Mouse (Mus musculus) adrenal gland, adult 8-10 months (tissue): Measurements from ENCODE around the gene Stag1. TPM values are rescaled to one million over a fixed set of nuclear protein-coding genes. Genes with fewer than 3 reads are reported as not detected.
"Not testable (repeated sequence)": the region's sequence is repeated elsewhere in the genome, so short reads cannot be mapped to it uniquely, and the experiment has no call there.

ENCODE experiments used
- DNase-seq: peaks from one replicate; pipeline ENCODE4 v3.0.0; 2022
- total RNA-seq, 4 experiments: library from RNA; stranded (reverse); gene quantifications; 2 replicates each; pipeline ENCODE4 v1.2.4; 2022

The Stag1 gene
- total RNA-seq, 4 experiments from 2014 or later, result 34.0 to 46.9 (median 36.2) TPM

- no peak for DNase-seq
Observed at GRCm38 (mm10) chr9:100685769-100686487, 88.3 kb downstream of the Stag1 start.

GRCm38 (mm10) chr9:100689765-100690316, 92.2 kb downstream of the Stag1 start:
- DNase-seq, result no peak

DNA sequence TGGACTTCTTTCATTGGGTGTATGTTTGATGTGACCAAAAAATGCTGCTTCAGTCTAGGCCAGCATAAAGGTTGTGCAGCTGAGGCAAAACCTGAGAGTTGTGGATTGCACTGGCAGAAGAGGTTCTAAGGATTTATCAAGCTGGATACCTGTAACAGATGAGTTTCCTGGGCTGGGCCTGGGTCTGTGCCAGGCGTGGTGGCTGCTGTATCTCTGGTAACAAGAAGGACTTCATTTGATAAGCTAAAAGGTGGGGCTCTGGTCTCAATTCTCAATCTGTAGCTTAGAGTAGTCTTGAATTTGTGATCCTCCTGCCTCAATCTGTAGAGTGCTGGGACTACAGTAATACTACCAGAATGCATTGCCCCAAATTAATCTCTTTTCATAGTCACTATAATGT, 94.6 kb downstream of the Stag1 start:
- no peak for DNase-seq

- DNase-seq, result peak; percentile 30
Observed at GRCm38 (mm10) chr9:100696537-100696936, 98.9 kb downstream of the Stag1 start.

DNA sequence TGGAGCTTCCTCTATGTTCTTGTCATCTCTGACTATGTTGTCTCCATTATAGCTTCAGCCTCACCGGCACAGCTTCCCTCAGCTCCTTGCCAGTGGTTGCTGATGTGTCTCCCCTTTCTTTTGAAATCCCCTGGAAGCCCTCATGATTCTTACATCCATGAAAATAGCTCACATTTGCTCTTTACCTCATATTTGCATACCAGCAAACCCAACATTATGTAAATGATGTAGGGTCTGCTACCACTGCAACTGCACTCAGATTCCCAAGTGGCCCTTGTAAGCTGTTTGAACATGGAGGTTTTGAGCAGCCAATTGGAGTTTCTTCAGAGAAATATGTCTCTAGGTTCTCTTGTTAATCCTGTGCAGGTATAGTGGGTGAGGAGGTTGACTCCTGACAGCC, 110.0 kb downstream of the Stag1 start:
- DNase-seq, result no peak

DNA sequence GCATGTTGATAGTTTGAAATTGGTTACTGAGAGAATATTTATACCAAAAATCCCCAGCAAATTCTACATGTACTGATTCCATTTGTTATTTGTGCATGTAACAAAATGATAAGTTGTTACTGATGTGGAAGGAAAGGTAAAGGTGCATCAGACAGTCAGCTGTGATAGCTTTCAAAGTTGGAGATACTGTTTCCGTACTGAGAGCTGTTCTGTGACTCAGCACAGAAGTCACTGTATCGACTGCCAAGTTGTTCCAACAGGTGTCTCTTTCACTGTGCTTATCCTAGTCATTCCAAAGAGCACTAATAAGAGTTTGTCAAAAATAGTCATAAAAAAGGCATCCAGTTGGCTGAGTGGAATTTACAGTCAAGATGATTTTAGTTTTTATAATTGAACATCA, 114.1 kb downstream of the Stag1 start:
- no peak for DNase-seq

- DNase-seq, result not testable (repeated sequence)
Observed at GRCm38 (mm10) chr9:100724832-100725231, 127.2 kb downstream of the Stag1 start.

DNA sequence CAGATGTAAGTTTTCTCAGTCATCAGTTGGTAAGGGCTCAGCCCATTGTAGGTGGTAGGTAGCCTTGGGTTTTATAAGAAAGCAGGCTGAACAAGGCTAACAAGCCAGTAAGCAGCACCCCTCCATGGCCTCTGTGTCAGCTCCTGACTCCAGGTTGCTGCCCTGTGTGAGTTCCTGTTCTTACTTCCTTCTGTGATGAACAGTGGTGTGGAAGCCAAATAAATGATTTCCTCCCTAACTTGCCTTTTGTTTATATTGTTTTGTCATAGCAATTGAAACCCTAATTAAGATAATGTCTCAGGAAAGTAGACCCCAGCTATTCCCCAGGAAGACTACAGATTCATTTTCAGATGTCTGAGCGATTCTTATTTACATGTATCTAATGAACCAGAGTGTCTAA, 134.2 kb downstream of the Stag1 start:
- DNase-seq, result no peak

GRCm38 (mm10) chr9:100733907-100734440, 136.4 kb downstream of the Stag1 start:
- no peak for DNase-seq

GRCm38 (mm10) chr9:100735993-100736645, 138.5 kb downstream of the Stag1 start:
- no peak for DNase-seq

DNA sequence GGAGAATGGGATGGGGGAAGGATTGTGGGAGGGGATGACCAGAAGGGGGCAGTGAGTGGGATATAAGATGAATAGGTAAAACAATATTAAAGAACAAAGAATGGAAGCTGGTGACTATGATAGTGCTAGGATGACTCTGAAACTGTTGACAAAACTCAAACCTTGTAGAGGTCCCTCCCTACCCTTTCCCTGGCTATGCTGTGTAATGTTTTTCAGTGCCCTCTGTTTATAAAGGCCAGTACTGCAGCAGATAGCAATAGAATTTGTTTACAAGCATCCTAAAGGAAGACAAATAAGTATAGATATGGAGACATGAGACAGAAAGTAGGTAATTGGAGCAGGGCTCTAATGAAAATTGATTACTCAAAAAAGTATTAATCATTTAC, 139.0 kb downstream of the Stag1 start:
- DNase-seq, result no peak

- not testable (repeated sequence) for DNase-seq
Observed at GRCm38 (mm10) chr9:100777238-100777637, 179.6 kb downstream of the Stag1 start.

DNA sequence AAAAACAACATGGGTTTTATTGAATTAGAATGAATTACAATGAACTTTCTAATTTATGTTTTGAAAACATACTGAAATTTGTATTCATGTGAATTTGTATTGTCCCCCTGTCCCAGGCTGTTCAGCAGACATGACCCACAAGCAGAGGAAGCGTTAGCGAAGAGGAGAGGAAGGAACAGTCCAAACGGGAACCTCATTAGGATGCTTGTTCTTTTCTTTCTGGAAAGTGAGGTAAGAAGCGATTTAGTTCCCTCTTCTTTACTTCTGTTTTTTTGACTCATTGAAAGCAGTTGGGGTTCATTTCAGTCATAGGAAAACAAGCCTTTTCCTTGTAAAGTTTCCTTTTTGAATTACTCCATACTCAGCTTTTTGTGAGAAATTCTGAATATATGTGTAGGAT, 268.4 kb downstream of the Stag1 start:
- DNase-seq, result no peak

- DNase-seq, result no peak
Observed at GRCm38 (mm10) chr9:100869635-100870034, 272.0 kb downstream of the Stag1 start.

GRCm38 (mm10) chr9:100896111-100896510, 298.5 kb downstream of the Stag1 start:
- DNase-seq, result no peak

DNA sequence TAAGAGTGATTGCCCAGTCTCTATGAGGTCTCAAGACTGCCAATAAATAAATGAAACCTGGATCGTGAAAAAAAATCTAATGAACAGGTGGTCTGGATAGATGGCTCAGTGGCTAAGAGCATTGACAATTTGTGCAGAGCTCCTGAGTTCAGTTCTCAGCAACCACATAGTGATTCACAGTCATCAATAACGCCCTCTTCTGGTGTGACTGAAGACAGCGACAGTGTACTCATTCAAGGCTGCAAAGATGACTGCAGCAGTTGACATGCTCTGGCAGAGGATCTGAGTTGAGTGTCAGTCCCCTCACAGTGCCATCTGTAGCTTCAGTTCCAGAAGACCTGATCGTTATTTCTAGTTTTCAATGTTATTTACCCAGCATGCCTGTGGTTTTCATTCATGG, 300.4 kb downstream of the Stag1 start:
- no peak for DNase-seq

GRCm38 (mm10) chr9:100910352-100910751, 312.8 kb downstream of the Stag1 start:
- no peak for DNase-seq

GRCm38 (mm10) chr9:100917111-100917510, 319.5 kb downstream of the Stag1 start:
- DNase-seq, result peak; percentile 32

DNA sequence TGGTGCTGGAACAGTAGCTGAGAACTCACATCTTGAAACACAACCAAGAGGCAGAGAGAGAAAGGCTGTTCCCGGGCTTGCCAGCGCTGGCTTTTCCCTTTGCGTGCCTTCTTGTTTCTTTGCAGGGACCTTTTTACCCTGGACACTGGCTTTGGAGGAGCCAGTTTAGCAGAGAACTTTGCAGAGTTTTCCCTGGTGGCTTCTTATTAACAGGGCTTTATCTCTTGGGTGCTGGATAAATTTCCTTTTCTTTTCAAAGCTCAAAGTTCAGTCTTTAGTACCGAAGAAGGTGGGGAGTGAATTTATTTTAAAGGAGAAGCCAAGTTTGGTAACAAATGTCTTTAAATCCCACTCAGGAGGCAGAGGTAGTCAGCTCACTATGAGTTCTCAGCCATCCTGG, 329.0 kb downstream of the Stag1 start:
- no peak for DNase-seq

DNA sequence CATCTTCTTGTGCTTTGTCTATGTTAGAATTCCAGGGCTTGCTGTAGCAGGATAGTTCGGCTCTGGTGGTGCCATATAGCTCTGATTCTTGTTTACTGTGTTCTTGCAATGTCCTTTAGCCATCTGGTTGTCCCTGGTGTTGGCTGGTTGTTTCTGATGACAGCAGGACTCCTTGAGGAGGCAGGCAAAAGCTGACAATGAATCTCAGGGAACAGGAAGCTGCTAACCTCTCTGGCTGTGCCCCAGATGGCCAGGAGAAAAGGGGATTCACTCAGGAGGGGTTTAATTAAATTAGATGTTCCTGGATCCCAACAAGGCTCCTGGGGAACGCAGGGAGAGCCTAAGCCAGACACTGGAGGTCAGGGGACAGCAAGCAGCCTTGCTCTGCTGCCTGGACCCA, 344.4 kb downstream of the Stag1 start:
- no peak for DNase-seq

GRCm38 (mm10) chr9:100944677-100945365, 347.2 kb downstream of the Stag1 start:
- no peak for DNase-seq

GRCm38 (mm10) chr9:100951481-100951880, 353.9 kb downstream of the Stag1 start:
- DNase-seq, result peak; percentile 41

DNA sequence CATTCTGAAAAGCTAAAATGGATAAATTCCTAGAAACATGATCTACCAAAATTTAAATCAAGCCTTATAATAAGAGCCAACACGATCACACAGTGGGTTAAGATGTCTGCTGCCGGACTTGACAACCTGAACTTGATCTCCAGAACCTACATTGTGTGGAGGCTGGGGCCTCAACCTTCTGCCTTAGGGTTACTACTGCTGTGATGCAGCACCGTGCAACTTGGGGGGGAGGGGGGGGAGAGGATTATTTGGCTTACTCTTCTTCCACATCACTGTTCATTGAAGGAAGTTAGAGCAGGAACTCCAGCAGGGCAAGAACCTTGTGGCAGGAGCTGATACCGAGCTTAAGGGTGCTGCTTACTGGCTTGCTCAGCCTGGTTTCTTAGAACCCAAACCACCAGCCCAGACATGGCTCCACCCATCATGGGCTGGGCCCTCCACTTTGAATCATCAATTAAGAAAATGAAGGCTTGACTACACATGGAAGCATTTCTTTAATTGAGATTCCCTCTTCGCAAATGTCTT, 365.4 kb downstream of the Stag1 start:
- no peak for DNase-seq
